Mouse (Mus musculus) liver, adult 2 months (tissue): Measurements from ENCODE around the gene Ptprc. TPM values are rescaled to one million over a fixed set of nuclear protein-coding genes. Genes with fewer than 3 reads are reported as not detected.

Experiments used
- DNase-seq: peaks from one replicate; pipeline ENCODE4 v3.0.0-alpha.2; 2011; ENCODE audit warnings: low read depth, low spot score; ENCODE audit errors: extremely low read depth
- H3K27ac ChIP-seq: fragments of 200-500 bp; replicated peaks from 2 replicates; pipeline ENCODE4 v1.5.1; 2012; ENCODE audit warnings: low read depth, mild to moderate bottlenecking, control low read depth, inconsistent platforms, low read length; ENCODE audit not compliant: insufficient read depth
- H3K27me3 ChIP-seq: fragments of 200-500 bp; 2 replicates; pipeline ENCODE4 v1.6.1; 2012; ENCODE audit warnings: mild to moderate bottlenecking, moderate library complexity, low read length, inconsistent platforms; ENCODE audit not compliant: control insufficient read depth, insufficient read depth
- H3K36me3 ChIP-seq: fragments of 200-500 bp; 2 replicates; pipeline ENCODE4 v1.6.1; 2012; ENCODE audit warnings: low read length, inconsistent platforms; ENCODE audit not compliant: control insufficient read depth, insufficient read depth
- H3K4me1 ChIP-seq: fragments of 200-500 bp; 2 replicates; pipeline ENCODE4 v1.6.1; 2011; ENCODE audit warnings: low read length; ENCODE audit not compliant: control insufficient read depth, insufficient read depth
- H3K4me3 ChIP-seq: fragments of 200-500 bp; 2 replicates; pipeline ENCODE4 v1.5.1; 2011; ENCODE audit warnings: low read depth, mild to moderate bottlenecking, control low read depth, low read length, moderate library complexity; ENCODE audit not compliant: insufficient read depth
- H3K79me2 ChIP-seq: fragments of 200-500 bp; 2 replicates; pipeline ENCODE4 v1.6.1; 2012; ENCODE audit warnings: inconsistent platforms, mild to moderate bottlenecking, low read length, moderate library complexity; ENCODE audit not compliant: control insufficient read depth, insufficient read depth
- H3K9ac ChIP-seq: fragments of 200-500 bp; 2 replicates; pipeline ENCODE4 v1.6.1; 2012; ENCODE audit warnings: low read depth, mild to moderate bottlenecking, control low read depth, inconsistent platforms, low read length
- CTCF ChIP-seq: fragments of 200-500 bp; IDR thresholded peaks from 2 replicates; pipeline ENCODE4 v1.5.1; 2011; ENCODE audit warnings: low read depth, low read length, control low read depth
- POLR2A ChIP-seq: fragments of 200-500 bp; IDR thresholded peaks from 2 replicates; pipeline ENCODE4 v1.6.1; 2011; ENCODE audit warnings: low read length, control low read depth; ENCODE audit not compliant: insufficient read depth; ENCODE audit errors: extremely low read depth
- WGBS: fragments of 180-500 bp; shearing (Covaris S2); methylation state at CpG from one replicate; pipeline ENCODE4 v1.1.7; 2018; 5-methylcytosine and 5-hydroxymethylcytosine counted together
- polyA plus RNA-seq: library from polyadenylated mRNA; depleted of rRNA; stranded (reverse); fragments of >200 nt; gene quantifications from 2 replicates; pipeline ENCODE4 v1.2.3, GENCODE M21; 2012; rRNA removed
- total RNA-seq: library from RNA; depleted of rRNA; stranded (reverse); fragments of >200 nt; gene quantifications from 2 replicates; pipeline ENCODE4 v1.2.3, GENCODE M21; 2014; rRNA removed

Ptprc gene
- total RNA-seq (13.4 and 13.7 TPM in 2 replicates), polyA plus RNA-seq (1.8 and 3.4 TPM in 2 replicates)

GRCm38 (mm10) chr1:138175494-138175893, at the start of gene Ptprc:
Gene Ptprc (minus strand): TSS chr1:138175708.
- H3K9ac ChIP-seq, result no peak within 1 kb of the TSS
- H3K36me3 ChIP-seq, result no peaks in the 10 kb centered on the region
- no peaks in the 10 kb centered on the region for H3K27me3 ChIP-seq
- H3K4me1 ChIP-seq, result no peaks in the 10 kb centered on the region
- no peak within 1 kb of the TSS for H3K27ac ChIP-seq
- DNase-seq, result no peak
- peak within 1 kb of the TSS; percentile 30; the same call in 1 of the 2 replicates for H3K4me3 ChIP-seq
- H3K79me2 ChIP-seq, result no peaks in the 10 kb centered on the region
- TF ChIP-seq CTCF (no peak), POLR2A (no peak)
- 73% methylated on average over 4 of the region's 4 CpGs for WGBS

- no peak for DNase-seq
- Histone ChIP-seq H3K79me2 (no peaks in the 10 kb centered on the region), H3K4me1 (peaks cover 10% of the 10 kb centered on the region), H3K4me3 (no peak overlapping the region), H3K27ac (no peak overlapping the region), H3K9ac (no peak overlapping the region), H3K27me3 (no peaks in the 10 kb centered on the region), H3K36me3 (no peaks in the 10 kb centered on the region)
- 82% methylated on average over 3 of the region's 3 CpGs for WGBS
- TF ChIP-seq CTCF, result no peak
Measured at GRCm38 (mm10) chr1:138214736-138215458, 39.4 kb upstream of the Ptprc start.

GRCm38 (mm10) chr1:138210387-138211024, 35.0 kb upstream of the Ptprc start:
- Histone ChIP-seq H3K79me2 (no peaks in the 10 kb centered on the region), H3K9ac (no peak overlapping the region), H3K36me3 (no peaks in the 10 kb centered on the region), H3K27ac (0 out of 2 replicates have a peak overlapping the region, but pooled peaks have one; percentile 58), H3K4me3 (no peak overlapping the region), H3K4me1 (peaks cover 14% of the 10 kb centered on the region), H3K27me3 (no peaks in the 10 kb centered on the region)
- TF ChIP-seq POLR2A (no peak), CTCF (no peak)
- WGBS, result 55% methylated on average over 3 of the region's 3 CpGs
- DNase-seq, result peak; percentile 40

GRCm38 (mm10) chr1:138209751-138210150, 34.2 kb upstream of the Ptprc start:
- H3K27ac ChIP-seq, result 0 out of 2 replicates have a peak overlapping the region, but pooled peaks have one; percentile 58
- H3K79me2 ChIP-seq, result no peaks in the 10 kb centered on the region
- no peaks in the 10 kb centered on the region for H3K27me3 ChIP-seq
- peak; percentile 97 for DNase-seq
- TF ChIP-seq POLR2A (no peak), CTCF (no peak)
- H3K9ac ChIP-seq, result no peak overlapping the region
- no peaks in the 10 kb centered on the region for H3K36me3 ChIP-seq
- peaks cover 14% of the 10 kb centered on the region for H3K4me1 ChIP-seq
- WGBS, result 19% methylated on average over 3 of the region's 3 CpGs
- no peak overlapping the region for H3K4me3 ChIP-seq

- peaks cover 14% of the 10 kb centered on the region for H3K4me1 ChIP-seq
- H3K79me2 ChIP-seq, result no peaks in the 10 kb centered on the region
- WGBS, result 84% methylated on average over 7 of the region's 7 CpGs
- no peaks in the 10 kb centered on the region for H3K36me3 ChIP-seq
- DNase-seq, result no peak
- no peak overlapping the region for H3K4me3 ChIP-seq
- no peak overlapping the region for H3K9ac ChIP-seq
- no peaks in the 10 kb centered on the region for H3K27me3 ChIP-seq
- TF ChIP-seq POLR2A, result no peak
- no peak for TF ChIP-seq CTCF
- H3K27ac ChIP-seq, result no peak overlapping the region
Measured at GRCm38 (mm10) chr1:138206041-138206440, 30.5 kb upstream of the Ptprc start.
